Mouse (Mus musculus): ENCODE data around the gene Tprn.
A peak's percentile ranks its signal among the peaks of the same experiment; 100 is the strongest.

Gene Tprn

DNA sequence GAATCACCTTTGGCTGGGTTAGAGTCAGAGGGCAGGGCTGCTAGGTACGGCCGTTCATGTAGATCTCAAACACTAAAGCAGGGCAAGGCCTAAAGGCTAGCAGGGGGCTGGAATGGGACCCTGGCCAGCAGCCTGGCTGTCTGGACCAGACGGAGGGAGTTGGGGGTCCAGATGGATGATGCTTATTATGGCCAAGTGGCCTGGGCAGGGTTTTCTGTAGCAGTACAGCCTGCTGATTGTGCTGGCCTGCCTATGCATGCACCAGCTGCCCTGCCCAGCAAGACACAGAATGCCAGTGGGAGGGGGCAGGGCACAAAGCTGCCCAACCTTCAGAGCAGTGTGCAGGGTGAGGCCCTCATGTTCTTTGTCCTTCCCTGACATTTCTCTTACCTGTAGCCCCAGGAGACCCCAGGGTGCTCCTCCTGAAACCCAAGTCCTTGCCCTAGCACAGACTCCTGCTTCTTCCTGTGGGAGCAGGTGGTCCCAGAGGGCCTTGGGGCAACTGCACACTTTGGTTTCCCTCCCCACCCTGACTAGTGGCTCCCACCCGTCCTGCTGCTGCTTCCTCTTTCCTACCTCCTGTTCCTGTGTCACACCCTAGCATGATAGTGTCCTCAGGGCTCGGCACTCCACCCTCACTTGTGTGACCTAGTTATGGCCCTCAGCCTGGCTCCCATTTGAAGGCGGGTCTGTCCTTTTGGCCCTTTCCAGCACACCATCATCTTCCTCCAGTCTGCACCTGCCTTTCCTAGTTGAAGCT, 3.7 kb downstream of the Tprn start:
- no peak for DNase-seq (ENCODE audit: low read depth)

DNA sequence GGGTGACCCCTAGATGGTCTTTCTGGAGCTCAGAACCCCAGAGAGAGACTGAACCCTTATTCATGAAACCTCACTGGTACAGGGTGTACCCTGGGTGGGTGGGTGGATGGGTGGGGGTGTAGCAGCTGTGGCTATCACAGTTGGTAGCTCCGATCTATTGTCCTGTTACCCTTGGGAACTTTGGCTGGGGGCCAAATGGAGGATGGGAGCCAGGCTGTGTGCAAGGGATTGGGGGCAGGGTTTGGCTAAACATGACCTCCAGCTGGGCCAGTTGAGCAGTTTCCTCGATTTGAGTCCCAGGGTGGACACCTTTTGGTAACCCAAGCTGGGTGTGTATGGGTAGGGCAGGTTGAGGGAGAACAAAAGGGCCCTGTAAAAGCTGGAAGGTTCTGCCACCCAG, 4.3 kb downstream of the Tprn start:
- DNase-seq (ENCODE audit: low read depth) = no peak

DNA sequence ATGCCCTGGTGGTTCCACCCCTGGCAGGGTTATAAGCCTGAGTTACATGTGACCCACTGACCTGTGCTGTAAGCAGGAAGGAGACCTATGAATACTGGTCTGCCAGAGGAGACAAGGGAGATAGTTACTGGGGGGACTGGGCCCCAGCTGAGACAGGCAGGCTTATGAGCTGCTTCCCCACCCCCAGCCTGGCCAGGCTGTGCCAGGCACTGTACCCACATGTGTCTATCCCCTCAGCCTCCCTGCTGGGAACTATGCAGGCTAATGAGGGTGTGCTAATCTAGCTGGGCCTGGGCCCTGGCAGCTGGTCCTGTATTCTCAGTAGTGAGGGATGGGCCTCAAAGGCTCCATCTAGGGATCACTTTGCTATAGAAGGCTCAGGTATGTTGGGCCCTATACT, 4.8 kb downstream of the Tprn start:
- DNase-seq (ENCODE audit: low read depth) = no peak

DNA sequence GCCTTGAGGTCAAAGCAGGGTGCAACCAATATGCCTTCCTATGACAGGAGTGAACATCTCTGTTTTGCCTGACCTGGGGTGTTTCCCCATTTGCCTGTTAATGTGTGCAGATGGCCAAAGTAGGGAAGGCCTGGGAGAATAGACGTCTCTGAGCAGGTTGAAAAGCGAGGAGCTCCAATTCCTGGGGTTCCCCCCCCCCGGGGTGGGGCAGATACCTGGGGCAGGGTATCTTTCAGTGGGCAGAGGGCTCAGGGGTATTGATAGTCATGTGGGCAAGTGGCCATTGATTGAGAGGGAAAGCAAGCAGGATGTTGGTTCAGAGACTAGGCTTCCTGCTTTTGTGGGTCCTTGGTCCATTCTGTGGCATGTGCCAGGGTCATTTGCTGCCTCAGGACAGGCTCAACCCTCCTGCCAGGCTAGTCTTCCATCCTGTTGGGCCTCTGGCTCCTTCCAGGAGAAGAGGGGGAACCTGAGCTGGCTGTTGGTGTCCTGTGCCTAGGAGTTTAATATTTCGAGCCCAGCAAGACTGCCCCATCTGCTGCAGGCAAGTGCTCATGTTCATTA, 5.4 kb downstream of the Tprn start:
- DNase-seq (ENCODE audit: low read depth) = no peak

DNA sequence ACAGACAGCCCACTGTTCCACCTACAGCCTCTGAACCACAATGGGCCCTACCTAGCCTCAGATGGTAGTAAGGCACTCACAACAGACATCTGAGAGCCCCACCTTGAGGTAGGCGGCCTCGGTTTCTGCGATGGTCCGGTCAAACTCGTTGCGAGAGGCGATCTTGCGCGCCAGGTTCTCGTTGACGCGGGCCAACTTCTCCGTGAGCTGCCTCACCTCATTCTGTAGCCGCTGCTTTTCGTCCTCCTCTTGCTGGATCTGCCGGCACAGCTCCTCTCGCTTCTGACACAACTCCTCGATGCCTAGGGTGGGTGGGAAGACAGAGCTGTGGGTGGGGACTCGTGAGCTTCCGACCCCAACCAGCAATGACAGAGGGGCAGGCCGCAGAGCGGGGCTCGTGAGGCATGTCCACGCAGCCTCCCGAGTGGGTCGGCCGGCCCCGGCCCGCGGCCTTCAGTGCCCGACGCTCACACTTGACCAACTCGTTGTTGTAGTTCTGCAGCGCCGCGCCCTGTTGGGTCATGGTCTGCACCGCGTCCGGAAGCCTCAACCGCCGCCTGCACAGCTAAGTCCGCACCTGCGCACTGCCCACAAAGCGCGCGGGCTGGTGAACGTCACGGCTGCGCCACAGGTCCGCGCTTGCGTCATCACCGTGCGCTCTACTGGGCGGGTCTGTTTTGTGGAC, 9.6 kb downstream of the Tprn start, which contains the start of the genes Ssna1 and Anapc2:
Ssna1 (minus strand) TSS at position 612 of the 685 bp plus-strand sequence.
Anapc2 (plus strand) TSS at position 652 of the 685 bp plus-strand sequence.
- DNase-seq (ENCODE audit: low read depth) = peak; percentile 98

DNA sequence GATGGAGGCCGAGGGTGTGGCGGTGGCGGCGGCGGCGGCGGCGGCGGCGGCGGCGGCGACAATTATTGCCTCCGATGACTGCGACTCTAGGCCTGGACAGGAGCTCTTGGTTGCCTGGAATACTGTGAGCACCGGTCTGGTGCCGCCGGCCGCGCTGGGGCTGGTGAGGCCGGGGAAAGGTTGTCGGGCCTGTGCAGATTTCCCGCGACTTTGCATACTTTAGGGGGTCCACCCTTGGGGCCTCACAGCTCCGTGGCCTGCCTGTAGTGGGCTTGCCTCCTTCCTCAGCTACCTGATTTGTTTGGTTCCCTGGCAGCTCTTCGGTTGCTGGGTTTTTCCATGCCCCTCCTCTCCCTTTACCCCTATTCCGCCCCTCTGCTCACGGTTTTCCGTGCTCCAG, 10.1 kb downstream of the Tprn start:
- no peak for DNase-seq (ENCODE audit: low read depth)

DNA sequence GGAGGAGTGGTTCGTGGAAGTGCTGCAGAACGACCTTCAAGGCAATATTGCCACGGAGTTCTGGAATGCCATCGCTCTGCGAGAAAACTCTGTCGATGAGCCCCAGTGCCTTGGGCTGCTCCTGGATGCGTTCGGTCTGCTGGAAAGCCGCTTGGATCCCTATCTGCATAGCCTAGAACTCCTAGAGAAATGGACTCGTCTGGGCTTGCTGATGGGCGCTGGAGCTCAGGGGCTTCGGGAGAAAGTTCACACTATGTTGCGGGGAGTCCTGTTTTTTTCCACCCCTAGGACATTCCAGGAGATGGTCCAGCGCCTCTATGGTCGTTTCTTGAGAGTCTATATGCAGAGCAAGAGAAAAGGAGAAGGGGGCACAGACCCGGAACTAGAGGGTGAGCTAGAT, 10.6 kb downstream of the Tprn start:
- DNase-seq (ENCODE audit: low read depth) = no peak

DNA sequence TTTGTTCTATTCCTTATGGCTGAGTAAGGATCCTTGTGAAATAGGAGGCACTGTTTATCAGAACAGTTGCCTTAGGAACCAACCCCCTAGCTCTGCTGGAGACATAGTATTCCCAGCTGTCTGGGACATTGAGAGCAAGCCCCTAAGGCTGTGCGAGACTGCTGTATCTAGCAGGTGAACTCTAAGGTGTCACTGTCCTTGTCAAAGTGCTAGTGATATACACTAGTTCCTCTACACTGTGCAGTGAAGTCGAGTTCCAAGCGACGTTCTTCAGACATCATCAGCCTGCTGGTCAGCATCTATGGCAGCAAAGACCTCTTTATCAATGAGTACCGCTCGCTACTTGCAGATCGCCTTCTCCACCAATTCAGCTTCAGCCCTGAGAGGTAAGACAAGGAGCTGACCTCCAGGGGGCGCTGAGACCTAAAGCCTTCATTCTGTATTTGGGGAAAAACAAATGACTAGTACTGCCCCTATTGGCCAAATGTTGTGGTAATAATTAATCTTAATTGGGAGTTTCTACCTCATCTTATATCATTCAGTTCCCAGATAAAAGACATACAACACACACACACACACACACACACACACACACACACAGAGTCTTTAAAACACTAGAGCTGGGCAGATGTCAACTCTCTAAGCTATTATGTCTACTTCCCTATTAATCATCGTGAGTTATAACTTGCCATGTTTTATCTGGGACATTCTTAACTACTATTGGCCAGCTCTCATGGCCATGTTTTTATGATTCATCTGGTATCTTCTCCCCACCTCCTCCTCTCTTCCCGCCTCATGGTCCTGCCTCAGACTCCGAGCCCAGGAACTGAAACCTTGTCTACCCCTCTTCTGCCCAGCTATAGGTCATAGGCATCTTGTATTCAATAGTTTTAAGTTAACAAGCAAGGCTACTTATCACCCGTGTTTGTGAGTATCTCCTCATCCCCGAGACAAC, 16.8 kb downstream of the Tprn start:
- peak; percentile 88 for DNase-seq (ENCODE audit: low read depth)

DNA sequence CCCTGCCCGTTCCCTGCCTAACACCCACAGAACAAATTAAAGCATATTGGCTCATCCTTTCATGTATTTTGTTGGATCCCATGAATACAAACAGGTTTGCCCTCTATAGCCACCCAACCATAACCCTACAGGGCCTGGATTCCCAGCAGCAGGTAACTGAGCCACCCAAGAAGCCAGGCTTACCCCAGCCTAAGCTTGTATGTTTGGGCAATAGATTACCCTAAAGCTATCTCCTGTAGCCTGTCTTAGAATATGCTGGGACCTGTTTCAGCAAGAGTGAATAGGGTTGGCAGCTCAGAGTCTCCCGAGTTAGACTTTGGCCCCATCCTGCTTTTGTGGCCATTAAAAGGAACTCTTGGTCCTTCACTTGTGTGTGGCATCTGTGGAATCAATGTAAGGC, 23.1 kb downstream of the Tprn start:
- DNase-seq (ENCODE audit: low read depth) = no peak

DNA sequence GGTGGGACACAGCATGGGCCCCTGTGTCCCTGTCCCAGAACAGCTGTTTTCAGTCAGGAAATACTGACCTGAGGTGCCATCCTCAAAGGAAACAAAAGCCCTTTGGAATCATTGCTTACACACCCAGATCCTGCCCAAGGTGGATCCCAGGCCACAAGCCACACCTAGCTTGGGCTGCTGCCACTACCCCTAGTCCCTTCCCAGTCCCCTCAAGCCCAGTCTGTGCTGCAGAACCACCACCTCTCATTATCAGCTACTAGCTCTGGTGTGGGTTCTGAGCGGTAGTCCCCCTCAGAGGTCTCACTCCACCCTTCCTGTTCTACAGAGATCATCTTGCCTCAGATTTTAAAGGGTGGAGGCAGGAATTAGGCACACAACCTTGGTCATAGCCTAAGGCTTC, 23.9 kb downstream of the Tprn start:
- DNase-seq (ENCODE audit: low read depth) = no peak

DNA sequence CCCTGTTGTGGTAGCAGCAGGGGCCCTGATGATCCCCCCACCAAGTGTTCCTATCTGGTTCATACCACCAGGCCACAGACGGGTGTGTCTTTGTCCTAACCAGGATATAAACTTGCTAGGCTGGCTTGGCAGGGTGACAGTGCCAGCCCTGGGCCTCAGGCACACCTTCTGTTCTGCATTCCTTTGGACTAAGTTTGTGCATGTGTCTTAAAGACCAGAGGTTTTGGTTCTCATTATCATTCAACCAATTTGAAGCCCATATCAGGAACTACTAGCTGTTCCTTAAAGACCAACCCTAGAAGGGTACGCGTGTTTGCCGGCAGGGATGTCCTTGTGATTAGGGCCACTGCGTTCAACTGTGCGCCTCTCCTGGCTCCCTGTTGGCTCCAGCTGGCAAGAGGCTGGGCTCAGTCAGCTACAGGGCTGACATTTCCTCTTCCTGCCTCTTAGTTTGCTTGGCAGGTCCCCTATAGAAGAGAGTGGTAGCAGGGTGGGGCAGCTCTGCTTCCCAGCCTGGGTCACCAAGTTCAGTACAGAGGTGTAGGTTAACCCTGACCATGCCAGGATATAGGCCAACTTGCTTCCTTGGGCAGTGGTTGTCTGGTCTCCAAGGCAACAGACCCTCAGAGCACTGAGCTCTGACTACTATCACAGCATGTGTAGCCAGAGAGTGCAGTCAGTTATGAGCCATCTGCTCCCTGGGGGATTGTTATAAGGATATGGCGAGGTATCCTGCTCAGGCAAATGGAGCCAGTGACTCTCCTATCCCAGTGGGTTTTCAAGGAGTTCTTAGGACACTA, 24.6 kb downstream of the Tprn start:
- DNase-seq (ENCODE audit: low read depth) = no peak

DNA sequence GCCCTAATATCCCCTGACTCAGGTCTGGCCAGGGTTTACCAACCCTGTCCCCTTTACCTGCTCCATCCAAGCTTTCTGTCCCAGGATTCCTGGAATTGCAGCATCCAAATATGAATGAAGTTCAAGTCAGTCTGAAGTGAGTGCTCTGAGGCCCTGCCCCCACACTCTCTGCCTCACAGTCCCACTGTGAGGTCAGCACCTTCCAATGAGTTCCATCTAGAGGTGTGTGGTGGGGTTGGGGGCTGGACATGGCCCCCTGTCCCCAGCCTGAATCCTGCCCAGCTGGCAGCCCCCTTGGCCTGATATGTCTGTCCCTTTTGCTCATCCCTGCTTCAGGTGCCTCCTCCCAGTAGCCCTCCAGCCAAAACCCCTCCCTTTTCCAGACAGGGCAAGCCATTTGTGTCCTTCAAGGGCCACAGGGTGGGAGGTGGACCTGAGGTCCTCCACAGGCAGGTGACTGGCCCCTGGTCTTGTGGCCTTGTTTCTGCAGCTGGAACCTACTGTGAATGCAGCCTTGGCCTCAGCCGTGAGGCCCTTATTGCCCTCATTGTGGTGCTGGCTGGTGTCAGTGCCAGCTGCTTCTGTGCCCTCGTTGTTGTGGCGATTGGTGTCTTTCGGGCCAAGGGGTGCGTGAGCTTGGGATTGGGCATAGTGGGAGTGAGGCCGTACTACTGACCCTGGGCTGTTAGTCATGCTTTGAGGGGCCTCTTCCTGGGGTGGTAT, 25.7 kb downstream of the Tprn start, which contains the start of gene Tmem210:
Tmem210 (plus strand) TSS at position 219 of the 723 bp plus-strand sequence.
- DNase-seq (ENCODE audit: low read depth) = no peak

DNA sequence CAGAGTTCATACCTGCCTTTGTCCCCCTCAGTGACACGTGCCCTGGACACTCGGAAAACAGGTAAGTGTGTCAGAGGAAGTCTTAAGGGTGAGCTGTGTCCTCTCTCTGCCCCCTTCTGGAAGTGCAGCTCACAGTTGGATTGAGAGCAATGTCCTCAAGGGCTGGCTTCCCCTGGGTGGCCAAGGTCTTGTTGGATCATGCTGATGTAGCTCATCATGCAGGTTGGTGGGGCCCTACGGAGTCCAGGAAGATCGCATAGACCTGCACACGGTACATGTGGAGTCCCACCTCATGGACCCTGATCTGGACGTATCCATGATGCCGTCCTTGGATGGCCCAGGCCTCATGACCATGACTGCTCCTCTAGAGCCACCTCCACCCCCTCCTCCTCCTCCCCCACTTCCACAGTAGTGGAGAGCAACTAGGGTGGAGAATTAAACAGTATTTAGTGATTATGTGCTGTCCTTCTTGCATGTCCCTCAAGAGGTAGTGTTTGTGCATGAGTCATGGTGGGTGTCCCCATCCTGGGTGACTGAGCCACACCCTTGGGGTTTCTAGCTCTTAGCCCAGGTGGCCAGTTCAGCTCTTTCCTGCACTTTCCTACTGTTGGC, 26.4 kb downstream of the Tprn start:
- DNase-seq (ENCODE audit: low read depth) = no peak

DNA sequence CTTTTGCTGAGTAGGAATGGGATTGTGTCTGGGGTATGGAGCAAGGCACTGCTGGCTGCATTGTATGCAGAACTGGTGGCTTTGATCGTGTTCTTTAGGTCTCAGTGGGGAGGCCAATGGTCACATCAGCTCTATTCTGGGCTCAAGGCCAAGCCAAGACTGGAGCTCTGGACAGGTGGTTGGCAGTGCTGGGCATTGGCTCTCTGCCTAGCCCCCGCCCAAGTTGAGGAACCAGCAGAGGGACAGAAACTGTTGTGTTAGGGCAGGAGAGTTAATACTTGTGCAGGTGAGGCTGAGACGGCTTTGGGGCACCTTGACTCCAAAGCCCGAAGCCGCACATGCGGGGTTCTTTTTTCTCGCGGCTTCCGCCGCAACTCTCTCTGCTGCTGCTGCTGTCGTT, 27.2 kb downstream of the Tprn start, which contains the start of gene Lrrc26:
Lrrc26 (plus strand) TSS at position 265 of the 400 bp plus-strand sequence.
- no peak for DNase-seq (ENCODE audit: low read depth)

DNA sequence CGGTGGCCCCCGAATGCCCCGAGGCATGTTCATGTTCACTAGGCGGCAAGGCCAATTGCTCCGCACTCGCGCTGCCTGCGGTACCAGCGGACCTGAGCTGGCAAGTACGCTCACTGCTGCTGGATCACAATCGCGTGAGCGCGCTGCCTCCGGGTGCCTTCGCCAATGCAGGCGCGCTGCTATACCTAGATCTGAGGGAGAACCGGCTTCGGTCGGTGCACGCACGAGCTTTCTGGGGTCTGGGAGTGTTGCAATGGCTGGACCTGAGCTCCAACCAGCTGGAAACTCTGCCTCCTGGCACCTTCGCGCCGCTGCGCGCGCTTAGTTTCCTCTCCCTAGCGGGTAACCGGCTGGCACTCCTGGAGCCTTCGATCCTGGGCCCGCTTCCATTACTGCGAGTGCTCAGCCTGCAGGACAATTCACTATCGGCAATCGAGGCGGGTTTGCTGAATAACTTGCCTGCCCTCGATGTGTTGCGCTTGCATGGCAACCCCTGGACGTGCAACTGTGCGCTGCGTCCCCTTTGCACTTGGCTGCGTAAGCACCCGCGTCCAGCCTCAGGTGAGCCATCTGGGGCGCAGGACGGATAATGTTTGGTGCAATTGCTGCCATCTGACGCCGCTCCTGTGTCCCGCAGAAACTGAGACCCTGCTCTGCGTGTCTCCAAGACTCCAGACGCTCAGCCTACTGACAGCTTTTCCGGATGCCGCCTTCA, 27.8 kb downstream of the Tprn start:
- no peak for DNase-seq (ENCODE audit: low read depth)

DNA sequence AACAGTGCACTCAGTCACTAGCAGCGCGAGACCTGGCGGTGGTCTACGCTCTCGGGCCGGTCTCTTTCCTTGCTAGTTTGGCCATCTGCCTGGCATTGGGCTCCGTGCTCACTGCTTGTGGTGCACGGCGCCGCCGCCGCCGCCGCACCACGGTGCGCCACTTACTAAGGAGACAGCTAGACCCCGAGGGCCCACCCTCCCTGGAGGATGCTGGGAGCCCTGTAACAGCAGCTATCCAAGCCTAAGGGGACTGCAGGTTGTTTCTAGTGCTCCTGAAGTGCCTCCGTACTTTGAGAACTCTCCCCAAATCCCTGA, 28.4 kb downstream of the Tprn start:
- no peak for DNase-seq (ENCODE audit: low read depth)

DNA sequence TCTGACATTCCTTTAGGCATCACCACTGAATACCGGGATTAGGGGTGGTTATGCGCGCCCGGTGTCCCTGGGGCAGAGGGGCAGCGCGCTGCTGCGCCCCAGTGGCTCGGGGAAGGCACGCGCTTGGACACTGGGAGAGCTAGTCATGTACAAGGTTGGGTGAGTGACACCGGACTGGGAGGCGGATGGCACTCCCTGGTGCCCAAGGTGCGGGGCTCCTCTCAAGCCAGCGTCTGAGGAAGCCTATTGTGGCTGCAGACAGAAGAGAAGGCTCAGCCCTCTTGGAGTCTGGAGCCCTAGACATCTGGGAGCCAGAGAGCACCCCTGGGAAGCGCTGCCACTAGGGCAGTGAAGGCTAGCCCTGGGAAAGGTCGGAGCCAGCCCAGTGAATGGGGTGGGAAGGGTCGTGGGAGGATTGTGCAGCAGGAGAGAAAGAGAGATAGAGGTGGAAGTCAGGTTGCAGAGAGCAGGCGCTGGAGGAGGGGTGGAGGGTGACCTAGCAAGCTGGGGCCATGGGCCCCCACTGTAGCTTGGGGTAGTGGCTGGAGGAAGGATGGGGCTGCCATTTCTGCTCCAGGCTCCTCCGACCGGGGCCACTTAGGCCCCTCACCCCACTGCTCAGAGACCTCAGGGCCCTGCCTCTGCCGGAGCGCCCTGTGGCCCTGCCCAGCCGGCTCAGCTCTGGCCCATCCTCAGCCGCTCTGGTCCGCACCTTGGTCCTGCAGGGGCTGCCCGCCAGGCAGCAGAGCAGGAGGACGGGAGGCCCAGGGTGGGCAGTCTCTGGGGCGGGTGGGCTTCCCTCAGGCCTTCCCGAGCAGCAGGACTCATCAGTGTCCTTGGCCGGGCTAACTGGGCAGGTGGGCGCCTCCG, 29.0 kb downstream of the Tprn start:
- DNase-seq (ENCODE audit: low read depth) = no peak

DNA sequence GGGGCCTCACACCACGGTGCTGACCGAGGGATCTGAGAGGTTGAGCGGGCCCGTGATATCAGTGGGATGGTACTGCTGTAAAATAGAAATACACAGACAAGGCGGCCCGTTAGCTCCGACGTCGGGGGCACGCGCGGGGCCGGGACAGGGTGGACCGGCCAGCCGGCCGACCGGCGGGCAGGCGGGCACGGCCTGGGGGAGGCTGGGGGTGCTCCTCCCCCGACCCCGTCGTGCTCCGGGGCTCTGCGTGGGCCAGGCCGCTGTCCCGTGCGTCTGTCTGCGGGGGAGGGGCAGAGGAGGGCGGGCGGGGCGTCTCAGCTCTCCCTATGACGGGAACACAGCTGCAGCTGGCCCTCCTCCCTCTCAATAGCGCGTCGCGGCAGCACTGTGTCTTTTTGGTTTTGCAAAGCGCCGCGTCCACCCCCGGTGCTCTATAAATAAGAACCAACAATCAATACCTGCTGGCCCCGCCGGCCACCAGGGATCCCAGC, 29.7 kb downstream of the Tprn start:
- DNase-seq (ENCODE audit: low read depth) = no peak

All from naive thymus-derived CD4-positive, alpha-beta T cell, adult 2 months (primary cell).